8 mouse cellular contexts compared by ENCODE assay signal in genomic region chr1:77516203-77516991, GRCm38 (mm10). TPM values are rescaled to one million over a fixed set of nuclear protein-coding genes. Genes with fewer than 3 reads are reported as not detected.
DNase-seq lines count a peak whose midpoint lies in the region; ATAC-seq and TF ChIP-seq lines count a peak whose summit lies in the region.

No protein-coding gene starts in this region.

- H3K4me1 ChIP-seq in E14TG2a.4 (replicated peaks; ENCODE audit: low read depth, low read length) = peaks cover 45% of the 10 kb centered on the region
- H3K4me1 ChIP-seq in forebrain, embryonic 15.5 days = peaks cover 34% of the 10 kb centered on the region
- peaks cover 16% of the 10 kb centered on the region for H3K4me1 ChIP-seq in liver, postnatal 0 days (ENCODE audit: insufficient read depth)
- peaks cover 39% of the 10 kb centered on the region for H3K4me1 ChIP-seq in neural tube, embryonic 13.5 days (replicated peaks)

- no peaks in the 10 kb centered on the region for H3K9me3 ChIP-seq in E14TG2a.4 (ENCODE audit: low read length)
- H3K9me3 ChIP-seq in forebrain, embryonic 15.5 days = no peaks in the 10 kb centered on the region
- no peaks in the 10 kb centered on the region for H3K9me3 ChIP-seq in liver, postnatal 0 days (ENCODE audit: low read length)
- no peaks in the 10 kb centered on the region for H3K9me3 ChIP-seq in neural tube, embryonic 13.5 days

- peak overlapping the region; percentile 60 for H3K9ac ChIP-seq in forebrain, embryonic 15.5 days (replicated peaks)
- H3K9ac ChIP-seq in liver, postnatal 0 days (replicated peaks) = no peak overlapping the region
- H3K9ac ChIP-seq in neural tube, embryonic 13.5 days = peak overlapping the region; percentile 80

- under 1% methylated on average over 36 of the region's 36 CpGs for WGBS in forebrain, embryonic 15.5 days
- WGBS in liver, postnatal 0 days (ENCODE audit: insufficient replicate concordance) = 2% methylated on average over 36 of the region's 36 CpGs
- 2% methylated on average over 36 of the region's 36 CpGs for WGBS in neural tube, embryonic 13.5 days

- peak; percentile 41 for ATAC-seq in forebrain, embryonic 15.5 days (replicated peaks)
- ATAC-seq in liver, postnatal 0 days = peak; percentile 76
- ATAC-seq in neural tube, embryonic 13.5 days (ENCODE audit: low read depth) = peak; percentile 17

- H3K4me3 ChIP-seq in E14TG2a.4 (replicated peaks; ENCODE audit: low read length) = peak overlapping the region; percentile 88
- H3K4me3 ChIP-seq in forebrain, embryonic 15.5 days = peak overlapping the region; percentile 68
- peak overlapping the region; percentile 58 for H3K4me3 ChIP-seq in liver, postnatal 0 days (ENCODE audit: low read depth, low read length)
- peak overlapping the region; percentile 66 for H3K4me3 ChIP-seq in neural tube, embryonic 13.5 days

- DNase-seq in cerebellum, adult 11 months = peak; percentile 80
- DNase-seq in heart, postnatal 14 days = peak; percentile 93 to 97
- DNase-seq in layer of hippocampus, adult 18-20 months (ENCODE audit: low spot score in 2 of 2) = peak; percentile 89 to 98
- DNase-seq in liver, postnatal 0 days = peak; percentile 89
- DNase-seq in telencephalon, adult 2 months (ENCODE audit: low read depth, low spot score) = peak; percentile 87

- intact Hi-C loops in heart, postnatal 14 days (cut with DNase I) = loop anchor here (2.0 to 10.0 kb wide), 8 partner anchors 381 to 1864 kb away; no protein-coding TSS in a partner anchor

- TF ChIP-seq CTCF in E14TG2a.4 (conservative IDR thresholded peaks at IDR 0.05; ENCODE audit: low read length) = peak; percentile 74
- peak; percentile 95 for TF ChIP-seq CTCF in liver, postnatal 0 days (IDR thresholded peaks at IDR 0.05; ENCODE audit: low read depth)

- H3K36me3 ChIP-seq in E14TG2a.4 (ENCODE audit: insufficient read depth, low read length) = peaks cover 5% of the 10 kb centered on the region
- H3K36me3 ChIP-seq in forebrain, embryonic 15.5 days = no peaks in the 10 kb centered on the region
- H3K36me3 ChIP-seq in liver, postnatal 0 days (replicated peaks; ENCODE audit: insufficient read depth, low read length) = no peaks in the 10 kb centered on the region
- no peaks in the 10 kb centered on the region for H3K36me3 ChIP-seq in neural tube, embryonic 13.5 days

- H3K27ac ChIP-seq in forebrain, embryonic 15.5 days (replicated peaks) = peak overlapping the region; percentile 90
- no peak overlapping the region for H3K27ac ChIP-seq in liver, postnatal 0 days (ENCODE audit: low read depth)
- H3K27ac ChIP-seq in neural tube, embryonic 13.5 days (replicated peaks) = peak overlapping the region; percentile 72

- peaks cover 3% of the 10 kb centered on the region; the same call in 1 of the 2 replicates for H3K27me3 ChIP-seq in E14TG2a.4 (ENCODE audit: insufficient read depth, low read length)
- no peaks in the 10 kb centered on the region for H3K27me3 ChIP-seq in forebrain, embryonic 15.5 days
- peaks cover 43% of the 10 kb centered on the region for H3K27me3 ChIP-seq in liver, postnatal 0 days (ENCODE audit: insufficient read depth, low read length)
- peaks cover 22% of the 10 kb centered on the region for H3K27me3 ChIP-seq in neural tube, embryonic 13.5 days

- TF ChIP-seq EP300 in liver, postnatal 0 days (IDR thresholded peaks at IDR 0.05; ENCODE audit: low read depth) = no peak

- peak overlapping the region; percentile 85 for H3K4me2 ChIP-seq in forebrain, embryonic 15.5 days (replicated peaks)
- peak overlapping the region; percentile 90 for H3K4me2 ChIP-seq in liver, postnatal 0 days (ENCODE audit: low read depth, low read length)
- peak overlapping the region; percentile 90 for H3K4me2 ChIP-seq in neural tube, embryonic 13.5 days

RNA-seq across cellular contexts. Expression of gene Epha4, which starts 1.5 kb away (rescaled TPM):
- 93.3 and 95.7 TPM in 2 replicates for polyA plus RNA-seq in forebrain, embryonic 15.5 days (2015; fragmentation: Nextera tagmentation; extraction: Ambion mirVana)
- 10 to 100 TPM; 15.2 to 18.1 TPM for total RNA-seq in heart, postnatal 14 days (2021)
- 100 to 1,000 TPM; 274 to 323 TPM for total RNA-seq in layer of hippocampus, adult 18-20 months (2021)
- 0.34 and 0.51 TPM in 2 replicates for polyA plus RNA-seq in liver, postnatal 0 days (2015; fragmentation: Nextera tagmentation; extraction: Ambion mirVana)
- 27.0 and 29.0 TPM in 2 replicates for polyA plus RNA-seq in neural tube, embryonic 13.5 days (2015; fragmentation: Nextera tagmentation; extraction: Ambion mirVana)

Comparison
In these comparisons a context has a peak if more than half of its experiments do, and no peak if none do; other contexts are left out.
1. ATAC-seq: peak in every context shown above with its lines; median percentile 76 in liver, postnatal 0 days; 41 in forebrain, embryonic 15.5 days; 17 in neural tube, embryonic 13.5 days.
2. RNA of gene Epha4, which starts 1.5 kb away (polyA plus RNA-seq): 93.3 to 95.7 TPM in forebrain, embryonic 15.5 days and 27.0 to 29.0 TPM in neural tube, embryonic 13.5 days; 0.34 to 0.51 TPM in liver, postnatal 0 days; every median in the first group is over 10 times any median in the second.
3. Peak in every context shown above with its lines, with median percentiles within 50 percentile points of each other: H3K4me3 ChIP-seq, DNase-seq and H3K4me2 ChIP-seq.